Mouse (Mus musculus) stomach, embryonic 16.5 days (tissue): ENCODE measurements at regions not wholly inside any gene's neighbourhood (a gene's known extent, or its start where the extent isn't known, plus 50 kb on each side); places are given as distances from the start of the nearest gene placed in this dataset.

ENCODE experiments used
- ATAC-seq: fragments of 200-750 bp; cut with Nextera tagmentation; 2 replicates; pipeline ENCODE4 v1.8.0; 2017; ENCODE audit warnings: moderate number of reproducible peaks, moderate TSS enrichment; ENCODE audit not compliant: insufficient read depth, low FRiP score
- H3K27ac ChIP-seq: fragments of 300-500 bp; sonication (generic); 2 replicates; pipeline ENCODE4 v1.5.1; 2014; ENCODE audit warnings: low read length
- H3K27me3 ChIP-seq: fragments of 300-500 bp; sonication (generic); 2 replicates; pipeline ENCODE4 v1.6.1; 2014; ENCODE audit warnings: low read length, control low read depth, mixed read lengths; ENCODE audit not compliant: control insufficient read depth, insufficient read depth
- H3K36me3 ChIP-seq: fragments of 300-500 bp; sonication (generic); 2 replicates; pipeline ENCODE4 v1.6.1; 2014; ENCODE audit warnings: low read length; ENCODE audit not compliant: control insufficient read depth, insufficient read depth
- H3K4me1 ChIP-seq: fragments of 300-500 bp; sonication (generic); 2 replicates; pipeline ENCODE4 v1.6.1; 2014; ENCODE audit warnings: low read length, control low read depth, mixed read lengths; ENCODE audit not compliant: control insufficient read depth, insufficient read depth
- H3K4me2 ChIP-seq: fragments of 300-500 bp; sonication (generic); 2 replicates; pipeline ENCODE4 v1.6.1; 2014; ENCODE audit warnings: low read depth, low read length, mixed read lengths
- H3K4me3 ChIP-seq: fragments of 300-500 bp; sonication (generic); replicated peaks from 2 replicates; pipeline ENCODE4 v1.5.1; 2014; ENCODE audit warnings: mild to moderate bottlenecking, low read length
- H3K9ac ChIP-seq: fragments of 300-500 bp; sonication (generic); 2 replicates; pipeline ENCODE4 v1.6.1; 2014; ENCODE audit warnings: low read length
- H3K9me3 ChIP-seq: fragments of 300-500 bp; sonication (generic); replicated peaks from 2 replicates; pipeline ENCODE4 v1.6.1; 2016; ENCODE audit warnings: low read length, control low read depth; ENCODE audit not compliant: control insufficient read depth
- WGBS: fragments of 180-500 bp; shearing (Covaris S2); extraction: QIAGEN DNeasy Blood & Tissue Kit; methylation state at CpG from one replicate; pipeline ENCODE4 v1.1.7; 2014; 5-methylcytosine and 5-hydroxymethylcytosine counted together

DNA sequence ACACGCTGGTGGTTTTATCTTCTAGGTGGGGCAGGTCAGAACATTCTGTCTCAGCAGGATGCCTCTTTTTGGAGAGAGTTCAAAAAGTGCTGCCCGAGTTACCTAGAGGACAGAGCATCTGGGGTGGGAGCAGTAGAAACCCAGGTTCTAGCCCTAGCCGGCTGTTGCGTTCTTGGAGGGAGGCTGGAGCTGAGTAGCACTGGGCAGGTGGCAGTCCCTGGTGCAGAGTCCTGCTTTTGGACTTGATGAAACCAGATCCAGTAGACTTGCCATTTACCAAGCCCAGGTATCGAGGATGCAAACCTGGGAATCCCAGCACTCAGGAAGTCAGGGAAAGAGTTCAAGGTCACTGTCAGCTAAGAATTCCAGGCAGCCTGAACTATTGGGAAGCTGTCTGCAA is 110.3 kb upstream of the Atp1a1 start:
- Histone ChIP-seq H3K27me3 (no peaks in the 10 kb centered on the region), H3K36me3 (no peaks in the 10 kb centered on the region), H3K27ac (no peak overlapping the region), H3K4me1 (peaks cover 31% of the 10 kb centered on the region), H3K4me2 (no peak overlapping the region), H3K4me3 (no peak overlapping the region), H3K9me3 (no peaks in the 10 kb centered on the region), H3K9ac (no peak overlapping the region)
- no peak for ATAC-seq
- WGBS = 60% methylated on average over 5 of the region's 5 CpGs

GRCm38 (mm10) chr3:101713669-101714068 is 109.2 kb upstream of the Atp1a1 start:
- Histone ChIP-seq H3K36me3 (no peaks in the 10 kb centered on the region), H3K9ac (no peak overlapping the region), H3K27ac (peak overlapping the region; percentile 79), H3K4me2 (0 out of 2 replicates have a peak overlapping the region, but pooled peaks have one; percentile 22), H3K27me3 (no peaks in the 10 kb centered on the region), H3K4me3 (no peak overlapping the region), H3K4me1 (peaks cover 37% of the 10 kb centered on the region), H3K9me3 (no peaks in the 10 kb centered on the region)
- WGBS = 51% methylated on average over 11 of the region's 11 CpGs
- no peak for ATAC-seq

GRCm38 (mm10) chr3:101713138-101713638 is 108.7 kb upstream of the Atp1a1 start:
- Histone ChIP-seq H3K27me3 (no peaks in the 10 kb centered on the region), H3K36me3 (no peaks in the 10 kb centered on the region), H3K4me1 (peaks cover 37% of the 10 kb centered on the region), H3K9ac (peak overlapping the region; percentile 63), H3K27ac (peak overlapping the region; percentile 79), H3K4me2 (peak overlapping the region; percentile 22; the same call in 1 of the 2 replicates), H3K4me3 (no peak overlapping the region), H3K9me3 (no peaks in the 10 kb centered on the region)
- WGBS = 25% methylated on average over 11 of the region's 11 CpGs
- no peak for ATAC-seq

DNA sequence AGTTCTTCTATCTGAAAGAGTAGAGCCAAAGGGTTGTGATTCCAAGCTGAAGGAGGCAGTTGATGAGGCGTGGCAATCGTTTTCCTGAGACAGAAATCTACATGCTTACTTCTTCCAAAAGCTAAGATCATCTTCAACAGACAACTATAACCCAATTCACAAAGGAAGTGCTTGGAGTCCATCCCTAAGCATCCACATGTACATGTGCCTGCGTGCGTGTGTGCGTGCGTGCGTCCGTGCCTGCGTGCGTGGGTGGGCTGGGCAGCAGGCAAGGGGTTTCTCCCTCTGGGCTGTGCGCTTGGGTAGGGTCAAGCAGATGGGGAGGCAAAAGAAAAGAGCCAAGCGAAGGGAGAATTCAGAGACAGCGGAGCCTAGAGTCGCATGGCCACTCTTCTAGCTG is 108.2 kb upstream of the Atp1a1 start:
- 0 out of 2 replicates have a peak overlapping the region, but pooled peaks have one; percentile 22 for H3K4me2 ChIP-seq
- peak overlapping the region; percentile 63 for H3K9ac ChIP-seq

GRCm38 (mm10) chr3:101711594-101712171 is 107.2 kb upstream of the Atp1a1 start:
- WGBS = 12% methylated on average over 11 of the region's 11 CpGs
- ATAC-seq = peak; percentile 55; the same call in 1 of the 2 replicates
- Histone ChIP-seq H3K9me3 (no peaks in the 10 kb centered on the region), H3K4me1 (peaks cover 37% of the 10 kb centered on the region), H3K4me3 (no peak overlapping the region), H3K27me3 (no peaks in the 10 kb centered on the region), H3K36me3 (no peaks in the 10 kb centered on the region), H3K9ac (peak overlapping the region; percentile 51), H3K4me2 (no peak overlapping the region), H3K27ac (peak overlapping the region; percentile 80)

More for the DNA sequence above, 108.2 kb upstream of the Atp1a1 start:
- Histone ChIP-seq H3K9me3 (no peaks in the 10 kb centered on the region), H3K27me3 (no peaks in the 10 kb centered on the region), H3K4me1 (peaks cover 37% of the 10 kb centered on the region), H3K27ac (peak overlapping the region; percentile 80), H3K36me3 (no peaks in the 10 kb centered on the region), H3K4me3 (no peak overlapping the region)
- 85% methylated on average over 14 of the region's 14 CpGs for WGBS
- no peak for ATAC-seq

DNA sequence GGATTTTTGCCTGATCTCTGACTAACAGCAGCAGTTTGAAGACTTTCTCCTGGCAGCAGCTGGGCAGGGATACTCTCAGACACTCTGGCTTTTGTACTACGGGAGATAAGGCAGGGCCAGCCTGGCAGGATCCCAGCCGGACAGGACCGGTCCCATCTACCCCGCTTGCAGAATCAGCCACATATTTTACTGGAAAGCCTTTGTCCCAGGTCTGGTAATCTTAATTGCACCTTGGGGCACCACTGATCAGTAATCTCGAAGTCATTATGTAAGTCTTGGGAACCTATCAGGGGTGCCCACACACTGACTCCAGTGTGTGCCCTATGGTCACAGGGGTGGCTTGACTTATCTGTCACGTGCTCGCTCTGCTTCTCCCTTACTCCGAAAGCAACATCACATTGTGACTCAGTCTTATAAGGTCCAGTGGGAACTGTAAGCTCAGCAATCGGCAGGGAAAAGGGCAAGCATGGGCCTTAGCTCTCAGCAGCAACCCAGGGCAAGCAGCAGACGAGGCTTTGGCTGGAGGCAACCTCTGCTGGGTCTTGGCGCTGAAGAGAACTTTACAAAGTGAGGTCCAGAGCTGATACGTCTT is 105.0 kb upstream of the Atp1a1 start:
- Histone ChIP-seq H3K4me1 (peaks cover 36% of the 10 kb centered on the region), H3K9ac (no peak overlapping the region), H3K36me3 (no peaks in the 10 kb centered on the region), H3K27me3 (no peaks in the 10 kb centered on the region), H3K9me3 (no peaks in the 10 kb centered on the region), H3K4me3 (no peak overlapping the region), H3K4me2 (no peak overlapping the region), H3K27ac (0 out of 2 replicates have a peak overlapping the region, but pooled peaks have one; percentile 62)
- WGBS = 64% methylated on average over 12 of the region's 12 CpGs
- peak; percentile 78 for ATAC-seq

- no peak overlapping the region for H3K4me2 ChIP-seq
- H3K27ac ChIP-seq = 0 out of 2 replicates have a peak overlapping the region, but pooled peaks have one; percentile 4
- no peak overlapping the region for H3K9ac ChIP-seq
- H3K27me3 ChIP-seq = no peaks in the 10 kb centered on the region
- ATAC-seq = no peak
- WGBS = 72% methylated on average over 8 of the region's 8 CpGs
- H3K9me3 ChIP-seq = no peaks in the 10 kb centered on the region
- H3K36me3 ChIP-seq = no peaks in the 10 kb centered on the region
- H3K4me3 ChIP-seq = no peak overlapping the region
- peaks cover 34% of the 10 kb centered on the region for H3K4me1 ChIP-seq
These were observed 104.3 kb upstream of the Atp1a1 start for GRCm38 (mm10) chr3:101708821-101709220.

- no peak for ATAC-seq
- H3K27ac ChIP-seq = no peak overlapping the region
- WGBS = 45% methylated on average over 9 of the region's 9 CpGs
- no peaks in the 10 kb centered on the region for H3K9me3 ChIP-seq
- peaks cover 17% of the 10 kb centered on the region for H3K4me1 ChIP-seq
- no peak overlapping the region for H3K4me3 ChIP-seq
- no peak overlapping the region for H3K9ac ChIP-seq
- no peak overlapping the region for H3K4me2 ChIP-seq
- no peaks in the 10 kb centered on the region for H3K27me3 ChIP-seq
- no peaks in the 10 kb centered on the region for H3K36me3 ChIP-seq
These were observed 100.4 kb upstream of the Atp1a1 start for GRCm38 (mm10) chr3:101704919-101705318.

DNA sequence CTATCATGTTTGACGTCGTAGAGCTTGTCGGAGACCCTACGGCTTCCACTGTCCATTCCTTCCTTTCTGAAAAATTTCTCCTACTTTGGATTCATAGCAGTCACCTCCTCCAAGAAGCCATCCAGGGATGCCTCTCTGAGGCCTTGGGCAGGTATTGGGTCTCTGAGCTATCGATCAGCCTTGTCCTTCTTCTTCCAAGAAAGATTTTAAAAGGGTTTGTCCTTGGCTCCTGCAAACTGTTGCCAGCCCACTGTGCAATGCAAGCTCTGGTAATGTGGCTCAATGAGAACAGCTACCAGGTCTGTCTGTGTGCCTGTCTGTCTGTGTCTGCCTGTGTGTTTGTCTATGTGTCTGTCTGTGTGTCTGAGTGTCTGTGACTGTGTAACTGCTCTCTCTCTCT is 99.8 kb upstream of the Atp1a1 start:
- ATAC-seq = no peak
- 91% methylated on average over 5 of the region's 5 CpGs for WGBS
- Histone ChIP-seq H3K4me1 (peaks cover 13% of the 10 kb centered on the region), H3K4me3 (no peak overlapping the region), H3K4me2 (no peak overlapping the region), H3K27me3 (no peaks in the 10 kb centered on the region), H3K9me3 (no peaks in the 10 kb centered on the region), H3K9ac (no peak overlapping the region), H3K36me3 (no peaks in the 10 kb centered on the region), H3K27ac (no peak overlapping the region)
